Mouse (Mus musculus): ENCODE measurements around the gene Abhd6. TPM values are rescaled to one million over a fixed set of nuclear protein-coding genes. Genes with fewer than 3 reads are reported as not detected.

Gene Abhd6
- polyA plus RNA-seq, 1 experiment from 2014 or later = 11.9 TPM

DNA sequence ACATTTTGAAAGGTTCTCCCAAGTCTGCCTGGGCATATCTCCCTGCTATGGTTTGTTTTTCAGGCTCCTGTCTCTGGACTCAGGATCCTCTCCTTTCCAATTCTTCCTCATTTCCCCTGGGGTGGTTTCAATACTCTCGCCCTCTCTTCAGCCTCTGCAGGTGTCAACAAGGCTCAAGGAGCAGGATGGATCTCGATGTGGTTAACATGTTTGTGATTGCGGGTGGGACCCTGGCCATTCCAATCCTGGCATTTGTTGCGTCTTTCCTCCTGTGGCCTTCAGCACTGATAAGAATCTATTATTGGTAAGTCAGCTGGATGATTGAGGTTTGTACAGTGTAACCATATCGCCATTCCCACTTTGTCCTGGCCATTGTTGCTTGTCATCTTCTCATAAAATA lies 25.4 kb downstream of the Abhd6 start:
- Histone ChIP-seq H3K36me3 (ENCODE audit: control insufficient read depth, insufficient read depth, low read length) (no peaks in the 10 kb centered on the region), H3K9me3 (ENCODE audit: control insufficient read depth, low read length) (no peaks in the 10 kb centered on the region), H3K4me2 (no peak overlapping the region), H3K9ac (ENCODE audit: low read depth, low read length) (no peak overlapping the region), H3K27me3 (replicated peaks; ENCODE audit: control insufficient read depth, insufficient read depth, low read length) (no peaks in the 10 kb centered on the region), H3K27ac (ENCODE audit: low read depth, low read length) (no peak overlapping the region), H3K4me1 (replicated peaks; ENCODE audit: control insufficient read depth, insufficient read depth, low read length) (no peaks in the 10 kb centered on the region), H3K4me3 (ENCODE audit: low read depth, low read length) (no peak overlapping the region)
- WGBS = 83% methylated on average over 5 of the region's 5 CpGs
- ATAC-seq (replicated peaks; ENCODE audit: low FRiP score) (no peak), DNase-seq (ENCODE audit: low spot score) (no peak)

DNA sequence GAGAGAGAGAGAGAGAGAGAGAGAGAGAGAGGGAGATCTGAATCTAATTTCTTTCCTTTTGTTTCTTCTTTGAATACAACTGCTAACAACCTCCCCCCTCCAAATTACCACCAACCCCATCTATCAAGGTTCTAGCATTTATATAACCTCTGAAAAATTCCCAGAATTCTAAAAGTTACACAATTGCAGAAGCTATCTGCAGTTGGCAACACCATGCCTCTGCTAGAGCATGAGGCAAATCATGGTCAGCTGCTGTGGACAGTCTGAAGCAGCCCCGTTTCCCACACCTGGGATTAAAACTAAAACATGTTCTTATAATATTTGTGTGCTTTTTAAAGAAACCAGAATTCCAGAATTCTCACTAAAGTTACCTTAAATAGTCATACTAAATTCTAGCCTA lies 27.1 kb downstream of the Abhd6 start:
- no peaks in the 10 kb centered on the region for H3K36me3 ChIP-seq (ENCODE audit: control insufficient read depth, insufficient read depth, low read length)

DNA sequence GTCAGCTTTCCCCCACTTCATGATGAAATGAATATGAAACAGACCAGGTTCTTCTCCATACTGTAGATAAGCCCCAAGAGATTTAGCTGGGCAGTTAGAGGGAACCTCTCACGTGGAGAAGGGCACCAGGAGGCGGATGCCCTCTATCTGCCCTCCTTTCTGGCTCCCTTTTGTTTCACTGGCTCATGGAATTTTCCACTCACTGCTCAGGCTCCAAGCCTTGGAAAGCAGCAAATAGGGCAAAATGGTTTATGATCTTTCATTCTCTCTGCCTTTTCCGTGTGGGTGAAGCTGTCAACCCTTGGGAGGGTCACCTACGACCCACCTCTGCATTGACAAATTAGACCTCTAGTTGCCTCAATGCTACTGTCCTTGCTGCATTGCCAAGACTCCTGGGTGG lies 27.8 kb downstream of the Abhd6 start:
- Histone ChIP-seq H3K4me2 (no peak overlapping the region), H3K4me1 (replicated peaks; ENCODE audit: control insufficient read depth, insufficient read depth, low read length) (no peaks in the 10 kb centered on the region), H3K9ac (ENCODE audit: low read depth, low read length) (no peak overlapping the region), H3K36me3 (ENCODE audit: control insufficient read depth, insufficient read depth, low read length) (no peaks in the 10 kb centered on the region), H3K27ac (ENCODE audit: low read depth, low read length) (no peak overlapping the region), H3K4me3 (ENCODE audit: low read depth, low read length) (no peak overlapping the region), H3K9me3 (ENCODE audit: control insufficient read depth, low read length) (no peaks in the 10 kb centered on the region), H3K27me3 (replicated peaks; ENCODE audit: control insufficient read depth, insufficient read depth, low read length) (no peaks in the 10 kb centered on the region)
- ATAC-seq (replicated peaks; ENCODE audit: low FRiP score) (no peak), DNase-seq (ENCODE audit: low spot score) (no peak)
- WGBS = 61% methylated on average over 4 of the region's 4 CpGs

More for the DNA sequence above, 27.1 kb downstream of the Abhd6 start:
- no peak for ATAC-seq (replicated peaks; ENCODE audit: low FRiP score)
- Histone ChIP-seq H3K9me3 (ENCODE audit: control insufficient read depth, low read length) (no peaks in the 10 kb centered on the region), H3K9ac (ENCODE audit: low read depth, low read length) (no peak overlapping the region), H3K27me3 (replicated peaks; ENCODE audit: control insufficient read depth, insufficient read depth, low read length) (no peaks in the 10 kb centered on the region), H3K4me2 (no peak overlapping the region), H3K27ac (ENCODE audit: low read depth, low read length) (no peak overlapping the region), H3K4me3 (ENCODE audit: low read depth, low read length) (no peak overlapping the region), H3K4me1 (replicated peaks; ENCODE audit: control insufficient read depth, insufficient read depth, low read length) (no peaks in the 10 kb centered on the region)
- no peak for DNase-seq (ENCODE audit: low spot score)
- WGBS = 64% methylated on average over 1 of the region's 1 CpGs

DNA sequence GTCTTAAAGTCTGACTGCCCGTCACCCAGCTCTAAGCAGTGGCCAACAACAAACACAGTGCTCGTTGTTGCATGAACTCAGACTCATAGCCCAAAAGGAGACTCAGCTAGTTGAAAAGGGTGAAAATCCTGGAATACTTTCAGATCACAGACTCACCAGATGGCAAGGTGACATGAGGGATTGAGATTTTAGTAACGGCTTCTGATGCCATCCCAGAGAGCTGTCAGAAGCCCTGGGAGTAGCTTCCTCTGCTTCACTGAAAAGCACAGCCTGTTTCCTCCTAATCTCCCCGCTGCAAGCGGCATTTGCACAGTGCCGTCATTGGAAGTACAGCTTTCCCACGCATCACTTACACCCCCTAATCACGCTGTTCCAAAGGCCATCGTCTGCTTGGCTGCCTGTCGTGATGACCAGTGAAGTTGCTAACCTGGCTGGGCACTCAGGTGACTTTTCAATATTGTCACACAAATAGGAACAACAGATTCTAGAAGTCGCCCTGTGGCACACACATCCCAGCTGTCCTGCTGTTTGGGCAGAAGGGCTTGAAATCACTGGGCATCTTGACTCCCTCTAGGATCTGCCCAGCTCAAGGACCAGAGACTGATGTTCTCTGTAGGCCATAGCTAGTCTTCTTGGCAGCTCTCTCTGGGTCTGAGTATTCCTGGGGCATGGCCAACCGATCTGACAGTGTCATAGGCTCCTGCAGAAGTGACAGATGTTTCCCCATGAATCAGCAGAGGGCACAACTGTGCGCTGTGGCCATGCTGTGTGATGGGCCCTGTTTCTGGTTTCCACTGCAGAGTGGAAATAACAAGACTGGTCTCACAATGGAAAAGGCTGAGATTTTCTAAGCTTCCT lies 29.6 kb downstream of the Abhd6 start:
- Histone ChIP-seq H3K4me2 (no peak overlapping the region), H3K27ac (ENCODE audit: low read depth, low read length) (no peak overlapping the region), H3K9me3 (ENCODE audit: control insufficient read depth, low read length) (no peaks in the 10 kb centered on the region), H3K9ac (ENCODE audit: low read depth, low read length) (no peak overlapping the region), H3K27me3 (replicated peaks; ENCODE audit: control insufficient read depth, insufficient read depth, low read length) (no peaks in the 10 kb centered on the region), H3K4me1 (replicated peaks; ENCODE audit: control insufficient read depth, insufficient read depth, low read length) (no peaks in the 10 kb centered on the region), H3K36me3 (ENCODE audit: control insufficient read depth, insufficient read depth, low read length) (no peaks in the 10 kb centered on the region), H3K4me3 (ENCODE audit: low read depth, low read length) (no peak overlapping the region)
- WGBS = 72% methylated on average over 13 of the region's 13 CpGs
- no peak for ATAC-seq (replicated peaks; ENCODE audit: low FRiP score)
- no peak for DNase-seq (ENCODE audit: low spot score)

DNA sequence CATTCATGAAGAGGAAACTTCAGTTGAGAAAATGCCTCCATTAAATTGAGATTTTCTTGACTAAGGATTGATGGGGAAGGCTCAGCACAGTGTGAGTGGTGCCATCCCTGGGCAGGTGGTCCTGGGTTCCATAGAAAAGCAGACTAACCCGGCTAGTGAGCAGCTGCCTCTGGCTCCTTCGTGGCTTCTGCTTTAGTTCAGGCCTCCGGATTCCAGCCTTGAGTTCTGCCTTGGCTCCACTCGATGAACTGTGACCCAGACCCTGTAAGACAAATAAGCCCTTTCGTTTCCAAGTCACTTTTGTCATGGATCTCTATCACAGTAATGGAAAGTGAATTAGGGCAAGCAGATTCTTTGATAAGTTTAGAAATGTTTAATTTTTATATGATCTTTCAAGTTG lies 31.9 kb downstream of the Abhd6 start:
- 69% methylated on average over 5 of the region's 5 CpGs for WGBS
- Histone ChIP-seq H3K9ac (ENCODE audit: low read depth, low read length) (no peak overlapping the region), H3K4me2 (no peak overlapping the region), H3K9me3 (ENCODE audit: control insufficient read depth, low read length) (no peaks in the 10 kb centered on the region), H3K36me3 (ENCODE audit: control insufficient read depth, insufficient read depth, low read length) (no peaks in the 10 kb centered on the region), H3K27ac (ENCODE audit: low read depth, low read length) (no peak overlapping the region), H3K4me1 (replicated peaks; ENCODE audit: control insufficient read depth, insufficient read depth, low read length) (no peaks in the 10 kb centered on the region), H3K27me3 (replicated peaks; ENCODE audit: control insufficient read depth, insufficient read depth, low read length) (no peaks in the 10 kb centered on the region), H3K4me3 (ENCODE audit: low read depth, low read length) (no peak overlapping the region)
- no peak for ATAC-seq (replicated peaks; ENCODE audit: low FRiP score)
- DNase-seq (ENCODE audit: low spot score) = no peak

DNA sequence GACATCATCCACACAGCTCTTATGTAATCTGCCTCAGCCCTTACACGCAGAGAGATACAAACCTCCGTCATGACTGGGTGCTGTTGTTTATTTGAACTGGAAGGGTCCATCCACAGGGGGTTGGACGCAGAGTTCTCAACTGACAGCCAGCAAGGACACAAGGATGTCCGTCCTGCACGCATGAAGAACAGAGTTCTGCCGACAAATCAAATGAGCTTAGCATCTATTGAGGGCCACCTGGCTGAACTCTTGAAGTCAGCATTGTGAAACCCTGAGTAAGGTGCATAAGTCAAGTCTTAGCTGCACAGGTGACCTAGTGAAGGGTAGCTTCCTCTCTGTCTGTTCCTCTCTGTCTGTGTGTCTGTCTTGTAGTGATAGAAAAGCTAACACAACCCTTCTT lies 33.2 kb downstream of the Abhd6 start:
- H3K27ac ChIP-seq (ENCODE audit: low read depth, low read length) = no peak overlapping the region
- no peaks in the 10 kb centered on the region for H3K36me3 ChIP-seq (ENCODE audit: control insufficient read depth, insufficient read depth, low read length)
- no peak overlapping the region for H3K4me3 ChIP-seq (ENCODE audit: low read depth, low read length)
- H3K9me3 ChIP-seq (ENCODE audit: control insufficient read depth, low read length) = no peaks in the 10 kb centered on the region
- H3K9ac ChIP-seq (ENCODE audit: low read depth, low read length) = no peak overlapping the region
- ATAC-seq (replicated peaks; ENCODE audit: low FRiP score) = no peak
- no peak for DNase-seq (ENCODE audit: low spot score)
- H3K4me2 ChIP-seq = no peak overlapping the region
- H3K27me3 ChIP-seq (replicated peaks; ENCODE audit: control insufficient read depth, insufficient read depth, low read length) = no peaks in the 10 kb centered on the region
- WGBS = 85% methylated on average over 6 of the region's 6 CpGs
- no peaks in the 10 kb centered on the region for H3K4me1 ChIP-seq (replicated peaks; ENCODE audit: control insufficient read depth, insufficient read depth, low read length)

DNA sequence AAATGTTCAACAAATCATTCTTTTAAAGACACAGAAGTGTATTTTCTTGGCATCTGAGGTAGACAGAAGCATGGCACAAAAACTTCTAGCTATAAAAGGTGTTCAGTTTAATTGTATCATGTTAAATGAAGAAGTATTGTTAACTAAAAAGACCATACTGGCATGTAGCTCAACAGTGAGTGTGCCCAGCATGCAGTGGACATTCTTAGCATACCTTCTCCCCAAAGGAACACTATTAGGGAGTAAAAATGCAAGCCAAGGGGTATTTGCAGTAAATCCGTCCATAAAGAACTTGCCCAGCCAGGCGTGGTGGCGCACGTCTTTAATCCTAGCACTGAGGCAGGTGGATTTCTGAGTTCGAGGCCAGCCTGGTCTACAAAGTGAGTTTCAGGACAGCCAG lies 33.7 kb downstream of the Abhd6 start:
- no peaks in the 10 kb centered on the region for H3K4me1 ChIP-seq (replicated peaks; ENCODE audit: control insufficient read depth, insufficient read depth, low read length)
- no peak overlapping the region for H3K4me3 ChIP-seq (ENCODE audit: low read depth, low read length)
- H3K9me3 ChIP-seq (ENCODE audit: control insufficient read depth, low read length) = no peaks in the 10 kb centered on the region
- no peak overlapping the region for H3K4me2 ChIP-seq
- H3K36me3 ChIP-seq (ENCODE audit: control insufficient read depth, insufficient read depth, low read length) = no peaks in the 10 kb centered on the region
- 84% methylated on average over 5 of the region's 5 CpGs for WGBS
- ATAC-seq (replicated peaks; ENCODE audit: low FRiP score) (no peak), DNase-seq (ENCODE audit: low spot score) (no peak)
- no peak overlapping the region for H3K27ac ChIP-seq (ENCODE audit: low read depth, low read length)
- H3K27me3 ChIP-seq (replicated peaks; ENCODE audit: control insufficient read depth, insufficient read depth, low read length) = no peaks in the 10 kb centered on the region
- H3K9ac ChIP-seq (ENCODE audit: low read depth, low read length) = no peak overlapping the region

DNA sequence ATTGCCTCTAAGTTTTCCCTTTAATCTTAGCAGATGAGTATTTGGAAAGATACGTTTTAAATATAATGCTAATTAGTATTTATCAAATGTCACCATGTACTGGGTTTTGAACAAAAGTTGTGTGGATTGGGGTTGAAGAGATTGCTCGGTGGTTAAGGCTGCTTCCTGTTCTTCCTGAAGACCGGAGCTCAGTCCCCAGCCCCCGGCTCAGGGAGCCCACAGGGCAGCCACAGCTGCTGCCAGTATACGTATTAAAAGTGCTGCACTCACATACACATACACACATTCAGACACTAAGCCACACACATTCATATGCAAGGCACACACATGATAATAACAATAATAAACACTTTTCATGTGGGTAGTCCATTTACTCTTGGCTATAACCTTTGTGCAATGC lies 35.4 kb downstream of the Abhd6 start:
- H3K36me3 ChIP-seq (ENCODE audit: control insufficient read depth, insufficient read depth, low read length) = no peaks in the 10 kb centered on the region
- no peak for DNase-seq (ENCODE audit: low spot score)
- WGBS = 42% methylated on average over 5 of the region's 5 CpGs
- no peak overlapping the region for H3K4me2 ChIP-seq
- H3K9ac ChIP-seq (ENCODE audit: low read depth, low read length) = no peak overlapping the region
- H3K27me3 ChIP-seq (replicated peaks; ENCODE audit: control insufficient read depth, insufficient read depth, low read length) = no peaks in the 10 kb centered on the region
- H3K4me1 ChIP-seq (replicated peaks; ENCODE audit: control insufficient read depth, insufficient read depth, low read length) = no peaks in the 10 kb centered on the region
- H3K9me3 ChIP-seq (ENCODE audit: control insufficient read depth, low read length) = no peaks in the 10 kb centered on the region
- H3K4me3 ChIP-seq (ENCODE audit: low read depth, low read length) = no peak overlapping the region
- H3K27ac ChIP-seq (ENCODE audit: low read depth, low read length) = no peak overlapping the region
- no peak for ATAC-seq (replicated peaks; ENCODE audit: low FRiP score)

DNA sequence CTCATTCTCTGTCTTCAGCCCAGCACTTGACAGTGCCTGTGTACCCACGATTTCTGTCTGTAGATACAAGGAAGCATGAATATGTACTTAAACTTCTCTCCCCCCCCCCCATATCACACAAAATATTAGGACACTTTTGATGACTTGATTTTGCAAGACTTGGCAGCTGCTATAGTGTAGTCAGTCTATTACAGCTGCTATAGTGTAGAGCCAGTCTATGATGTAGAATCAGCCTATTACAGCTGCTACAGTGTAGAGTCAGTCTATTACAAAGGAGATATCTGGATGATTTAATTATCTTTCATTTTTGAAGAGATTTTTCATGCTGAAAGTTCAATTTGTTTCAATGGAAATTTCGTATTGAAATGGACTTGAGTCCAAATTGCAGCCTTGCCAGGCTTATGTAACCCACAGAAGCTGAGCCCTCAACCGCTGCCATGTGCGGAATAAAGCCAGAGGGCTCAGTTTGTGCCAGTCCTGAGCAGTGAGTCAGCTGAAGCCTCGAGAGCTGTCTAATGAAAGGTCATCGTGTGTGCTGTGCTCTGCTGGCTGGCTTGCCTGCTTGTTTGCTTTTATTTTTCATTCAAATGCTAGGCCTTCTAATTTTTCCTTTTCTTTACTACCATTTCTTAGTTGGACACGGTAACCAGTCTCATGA lies 36.2 kb downstream of the Abhd6 start:
- Histone ChIP-seq H3K4me1 (replicated peaks; ENCODE audit: control insufficient read depth, insufficient read depth, low read length) (no peaks in the 10 kb centered on the region), H3K36me3 (ENCODE audit: control insufficient read depth, insufficient read depth, low read length) (no peaks in the 10 kb centered on the region), H3K4me3 (ENCODE audit: low read depth, low read length) (no peak overlapping the region), H3K9ac (ENCODE audit: low read depth, low read length) (no peak overlapping the region), H3K27me3 (replicated peaks; ENCODE audit: control insufficient read depth, insufficient read depth, low read length) (no peaks in the 10 kb centered on the region), H3K9me3 (ENCODE audit: control insufficient read depth, low read length) (no peaks in the 10 kb centered on the region), H3K27ac (ENCODE audit: low read depth, low read length) (no peak overlapping the region), H3K4me2 (no peak overlapping the region)
- DNase-seq (ENCODE audit: low spot score) (no peak), ATAC-seq (replicated peaks; ENCODE audit: low FRiP score) (no peak)
- WGBS = 83% methylated on average over 7 of the region's 7 CpGs
